Mouse (Mus musculus): ENCODE results near the gene Gje1. TPM values are rescaled to one million over a fixed set of nuclear protein-coding genes. Genes with fewer than 3 reads are reported as not detected.
A peak's percentile ranks its signal among the peaks of the same experiment; 100 is the strongest.

Gene Gje1
- not detected in 2 replicates for total RNA-seq (2014; rRNA removed; ENCODE audit: low replicate concordance)
- polyA plus RNA-seq (2015; fragmentation: Nextera tagmentation; extraction: Ambion mirVana), result not detected in 2 replicates

DNA sequence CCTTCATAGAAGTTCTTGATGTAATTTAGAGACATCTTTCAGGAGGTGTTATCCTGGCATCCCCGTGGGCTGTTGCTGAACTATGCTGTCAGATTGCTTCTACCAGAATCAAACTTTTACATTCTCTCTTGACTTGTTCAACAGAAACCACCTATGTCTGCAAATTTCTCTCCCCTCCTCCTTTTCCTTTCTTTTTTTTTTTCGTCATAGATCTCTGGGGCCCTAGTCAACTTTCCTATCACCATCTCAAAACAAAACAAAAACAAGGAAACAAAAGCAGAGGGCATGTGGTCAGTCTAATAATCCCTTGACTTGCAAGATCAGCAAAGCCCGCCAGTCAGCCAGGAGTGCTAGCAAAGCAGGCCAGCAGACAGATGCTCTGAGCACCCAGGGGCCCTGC lies at the start of gene Gje1:
Gje1 (minus strand) TSS at position 101 of the 400 bp plus-strand sequence.
- Histone ChIP-seq H3K27me3 (ENCODE audit: control insufficient read depth, insufficient read depth, low read length) (no peaks in the 10 kb centered on the region), H3K27ac (ENCODE audit: low read depth) (no peak within 1 kb of the TSS), H3K4me2 (ENCODE audit: low read depth, low read length) (no peak within 1 kb of the TSS), H3K36me3 (replicated peaks; ENCODE audit: control insufficient read depth, insufficient read depth, low read length) (no peaks in the 10 kb centered on the region), H3K4me3 (ENCODE audit: low read depth, low read length) (no peak within 1 kb of the TSS), H3K9me3 (replicated peaks; ENCODE audit: control insufficient read depth, low read length) (no peaks in the 10 kb centered on the region), H3K9ac (replicated peaks; ENCODE audit: low read depth, low read length) (no peak within 1 kb of the TSS), H3K4me1 (ENCODE audit: control insufficient read depth, insufficient read depth) (no peaks in the 10 kb centered on the region)
- ATAC-seq (ENCODE audit: insufficient read depth, low read depth), result no peak
- no peak for TF ChIP-seq EP300 (IDR thresholded peaks at IDR 0.05; ENCODE audit: low read depth)
- TF ChIP-seq CTCF (IDR thresholded peaks at IDR 0.05; ENCODE audit: low read depth), result no peak
- WGBS, result 60% methylated on average over 3 of the region's 3 CpGs
- no peak for DNase-seq (ENCODE audit: low spot score)

- Histone ChIP-seq H3K27me3 (ENCODE audit: control insufficient read depth, insufficient read depth, low read length) (peaks cover 12% of the 10 kb centered on the region; the same call in 1 of the 2 replicates), H3K27ac (ENCODE audit: low read depth) (no peak overlapping the region), H3K36me3 (replicated peaks; ENCODE audit: control insufficient read depth, insufficient read depth, low read length) (no peaks in the 10 kb centered on the region), H3K9me3 (replicated peaks; ENCODE audit: control insufficient read depth, low read length) (no peaks in the 10 kb centered on the region), H3K9ac (replicated peaks; ENCODE audit: low read depth, low read length) (no peak overlapping the region), H3K4me3 (ENCODE audit: low read depth, low read length) (0 out of 2 replicates have a peak overlapping the region, but pooled peaks have one; percentile 43), H3K4me1 (ENCODE audit: control insufficient read depth, insufficient read depth) (no peaks in the 10 kb centered on the region), H3K4me2 (ENCODE audit: low read depth, low read length) (peak overlapping the region; percentile 71)
- ATAC-seq (ENCODE audit: insufficient read depth, low read depth) (no peak), DNase-seq (ENCODE audit: low spot score) (no peak)
- TF ChIP-seq CTCF (IDR thresholded peaks at IDR 0.05; ENCODE audit: low read depth) (no peak), EP300 (IDR thresholded peaks at IDR 0.05; ENCODE audit: low read depth) (no peak)
- WGBS, result 23% methylated on average over 8 of the region's 8 CpGs
Measured at GRCm38 (mm10) chr10:14760618-14761017, 42.6 kb upstream of the Gje1 start.

DNA sequence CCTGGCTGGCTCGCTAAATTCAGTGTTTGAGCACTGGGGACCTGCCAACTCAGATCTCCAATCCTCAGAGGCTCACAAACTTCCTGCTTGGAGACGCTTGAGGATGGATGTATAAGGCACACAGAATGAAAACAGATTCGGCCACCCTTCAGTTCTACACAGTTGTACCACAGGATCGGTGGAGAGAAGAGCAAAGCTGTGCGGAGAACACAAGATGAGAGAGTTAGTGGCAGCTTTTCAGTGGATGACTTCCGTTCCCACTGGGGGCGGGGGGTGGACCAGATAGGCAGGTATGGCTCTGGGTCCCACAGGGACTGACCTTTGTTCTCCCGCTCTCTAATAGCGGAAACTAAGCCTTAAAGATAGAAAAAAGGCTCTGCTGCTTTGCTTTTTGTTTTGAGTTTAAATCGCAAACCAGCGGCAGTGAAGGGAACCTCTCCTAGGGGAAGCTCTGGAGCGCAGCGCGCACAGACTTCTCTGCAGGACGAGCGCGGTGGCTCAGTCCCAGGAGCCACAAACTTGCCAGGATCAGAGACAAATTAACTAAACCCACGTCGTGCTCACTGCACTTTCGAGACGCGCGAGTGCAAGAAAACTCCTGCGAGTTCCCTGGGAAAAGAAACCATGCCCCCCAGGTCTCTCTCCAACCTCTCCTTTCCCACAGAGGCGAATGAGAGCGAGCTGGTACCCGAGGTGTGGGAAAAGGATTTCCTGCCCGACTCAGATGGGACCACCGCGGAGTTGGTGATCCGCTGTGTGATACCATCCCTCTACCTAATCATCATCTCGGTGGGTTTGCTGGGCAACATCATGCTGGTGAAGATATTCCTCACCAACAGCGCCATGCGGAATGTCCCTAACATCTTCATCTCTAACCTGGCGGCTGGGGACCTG lies 41.9 kb upstream of the Gje1 start:
- Histone ChIP-seq H3K36me3 (replicated peaks; ENCODE audit: control insufficient read depth, insufficient read depth, low read length) (no peaks in the 10 kb centered on the region), H3K9ac (replicated peaks; ENCODE audit: low read depth, low read length) (no peak overlapping the region), H3K27ac (ENCODE audit: low read depth) (no peak overlapping the region), H3K4me1 (ENCODE audit: control insufficient read depth, insufficient read depth) (no peaks in the 10 kb centered on the region), H3K4me2 (ENCODE audit: low read depth, low read length) (peak overlapping the region; percentile 71), H3K27me3 (ENCODE audit: control insufficient read depth, insufficient read depth, low read length) (peaks cover 12% of the 10 kb centered on the region; the same call in 1 of the 2 replicates), H3K4me3 (ENCODE audit: low read depth, low read length) (peak overlapping the region; percentile 43), H3K9me3 (replicated peaks; ENCODE audit: control insufficient read depth, low read length) (no peaks in the 10 kb centered on the region)
- DNase-seq (ENCODE audit: low spot score) (no peak), ATAC-seq (ENCODE audit: insufficient read depth, low read depth) (no peak)
- 2% methylated on average over 35 of the region's 35 CpGs for WGBS
- TF ChIP-seq CTCF (IDR thresholded peaks at IDR 0.05; ENCODE audit: low read depth) (no peak), EP300 (IDR thresholded peaks at IDR 0.05; ENCODE audit: low read depth) (no peak)

DNA sequence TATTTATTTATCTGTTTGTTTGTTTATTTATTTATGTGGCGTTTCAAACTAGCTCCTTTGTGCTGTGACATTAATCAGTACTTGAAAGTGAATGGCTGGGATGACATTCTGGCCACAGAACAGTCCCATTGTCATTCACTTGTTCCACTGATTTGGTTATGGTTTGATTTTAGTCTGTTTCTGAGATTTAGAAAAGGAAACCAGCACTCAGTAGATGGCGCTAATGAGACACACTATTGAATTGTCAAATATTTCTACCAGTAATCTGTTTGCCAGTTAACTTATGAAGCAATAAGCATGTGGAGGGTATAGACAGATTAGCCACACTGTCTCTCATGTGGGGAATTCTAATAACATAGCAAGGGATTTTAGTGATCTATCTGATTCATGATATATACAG lies 16.3 kb upstream of the Gje1 start:
- H3K9ac ChIP-seq (replicated peaks; ENCODE audit: low read depth, low read length), result no peak overlapping the region
- WGBS, result 11% methylated on average over 2 of the region's 2 CpGs
- DNase-seq (ENCODE audit: low spot score) (peak; percentile 37), ATAC-seq (ENCODE audit: insufficient read depth, low read depth) (no peak)
- H3K27me3 ChIP-seq (ENCODE audit: control insufficient read depth, insufficient read depth, low read length), result no peaks in the 10 kb centered on the region
- no peaks in the 10 kb centered on the region for H3K36me3 ChIP-seq (replicated peaks; ENCODE audit: control insufficient read depth, insufficient read depth, low read length)
- no peaks in the 10 kb centered on the region for H3K4me1 ChIP-seq (ENCODE audit: control insufficient read depth, insufficient read depth)
- no peak for TF ChIP-seq EP300 (IDR thresholded peaks at IDR 0.05; ENCODE audit: low read depth)
- peak; percentile 56 for TF ChIP-seq CTCF (IDR thresholded peaks at IDR 0.05; ENCODE audit: low read depth)
- H3K4me2 ChIP-seq (ENCODE audit: low read depth, low read length), result no peak overlapping the region
- no peak overlapping the region for H3K4me3 ChIP-seq (ENCODE audit: low read depth, low read length)
- no peaks in the 10 kb centered on the region for H3K9me3 ChIP-seq (replicated peaks; ENCODE audit: control insufficient read depth, low read length)
- H3K27ac ChIP-seq (ENCODE audit: low read depth), result no peak overlapping the region

GRCm38 (mm10) chr10:14725671-14726070 lies 7.7 kb upstream of the Gje1 start:
- H3K4me1 ChIP-seq (ENCODE audit: control insufficient read depth, insufficient read depth), result no peaks in the 10 kb centered on the region
- no peaks in the 10 kb centered on the region for H3K9me3 ChIP-seq (replicated peaks; ENCODE audit: control insufficient read depth, low read length)
- ATAC-seq (ENCODE audit: insufficient read depth, low read depth), result no peak
- TF ChIP-seq CTCF (IDR thresholded peaks at IDR 0.05; ENCODE audit: low read depth) (no peak), EP300 (IDR thresholded peaks at IDR 0.05; ENCODE audit: low read depth) (no peak)
- no peaks in the 10 kb centered on the region for H3K27me3 ChIP-seq (ENCODE audit: control insufficient read depth, insufficient read depth, low read length)
- no peak overlapping the region for H3K4me3 ChIP-seq (ENCODE audit: low read depth, low read length)
- H3K36me3 ChIP-seq (replicated peaks; ENCODE audit: control insufficient read depth, insufficient read depth, low read length), result no peaks in the 10 kb centered on the region
- no peak for DNase-seq (ENCODE audit: low spot score)
- WGBS, result 45% methylated on average over 9 of the region's 9 CpGs
- H3K27ac ChIP-seq (ENCODE audit: low read depth), result no peak overlapping the region
- H3K4me2 ChIP-seq (ENCODE audit: low read depth, low read length), result no peak overlapping the region
- no peak overlapping the region for H3K9ac ChIP-seq (replicated peaks; ENCODE audit: low read depth, low read length)

Data from heart, postnatal 0 days (tissue).